Mouse (Mus musculus): ENCODE measurements around the gene Med16. TPM values are rescaled to one million over a fixed set of nuclear protein-coding genes. Genes with fewer than 3 reads are reported as not detected.

Gene Med16
- total RNA-seq, 2 experiments from 2014 or later, result 50.4 to 56.7 TPM

Small RNA genes within 50 kb of the gene (microRNA-seq; reads per million reads assigned to microRNA genes)
- 0 reads per million in 2 experiments for gene Mir6910

Other genes with a start within 250 kb of the Med16 start
- gene Madcam1, start 244.4 kb downstream of the Med16 start, total RNA-seq (2021), result under 1 TPM in 1 of 2 experiments, not detected in 1; 0.21 TPM
- 10 to 100 TPM; 15.5 to 18.0 TPM for gene Tpgs1, start 239.6 kb downstream of the Med16 start, total RNA-seq (2021)
- gene Cdc34, start 226.7 kb downstream of the Med16 start, total RNA-seq (2021), result 100 to 1,000 TPM; 213 to 227 TPM
- 1 to 10 TPM; 7.2 to 7.9 TPM for gene Gzmm, start 219.9 kb downstream of the Med16 start, total RNA-seq (2021)
- 1,000 to 10,000 TPM; 1,459 to 1,479 TPM for gene Bsg, start 204.4 kb downstream of the Med16 start, total RNA-seq (2021)
- 10 to 100 TPM; 14.8 to 15.1 TPM for gene Hcn2, start 192.3 kb downstream of the Med16 start, total RNA-seq (2021)
- gene Polrmt, start 162.3 kb downstream of the Med16 start, total RNA-seq (2021), result 10 to 100 TPM; 46.3 to 49.5 TPM
- gene Fgf22, start 153.8 kb downstream of the Med16 start, total RNA-seq (2021), result not detected
- 10 to 100 TPM; 22.0 to 23.1 TPM for gene Rnf126, start 142.0 kb downstream of the Med16 start, total RNA-seq (2021)
- 1 to 10 TPM; 3.5 to 4.5 TPM for gene Fstl3, start 131.7 kb downstream of the Med16 start, total RNA-seq (2021)
- gene Prss57, start 118.0 kb downstream of the Med16 start, total RNA-seq (2021), result not detected
- 10 to 100 TPM; 44.3 to 45.7 TPM for gene Palm, start 115.4 kb downstream of the Med16 start, total RNA-seq (2021)
- under 1 TPM; 0.42 to 0.67 TPM for gene Misp, start 87.9 kb downstream of the Med16 start, total RNA-seq (2021)
- 10 to 100 TPM; 35.8 to 39.9 TPM for gene Ptbp1, start 54.5 kb downstream of the Med16 start, total RNA-seq (2021)
- not detected for gene Prtn3, start 34.4 kb downstream of the Med16 start, total RNA-seq (2021)
- gene Plppr3, start 34.3 kb downstream of the Med16 start, total RNA-seq (2021), result under 1 TPM; 0.12 to 0.18 TPM
- not detected for gene Elane, start 22.7 kb downstream of the Med16 start, total RNA-seq (2021)
- gene Cfd, start 18.1 kb downstream of the Med16 start, total RNA-seq (2021), result 100 to 1,000 TPM in 1 of 2 experiments, 10 to 100 TPM in 1; 49.7 to 435 TPM
- gene Gm26602, start 1.9 kb upstream of the Med16 start, total RNA-seq (2021), result not detected
- gene Kiss1r, start 8.0 kb upstream of the Med16 start, total RNA-seq (2021), result under 1 TPM; 0.17 to 0.46 TPM
- gene R3hdm4, start 12.3 kb upstream of the Med16 start, total RNA-seq (2021), result 10 to 100 TPM; 75.3 to 78.2 TPM
- 1 to 10 TPM; 1.0 to 1.1 TPM for gene Arid3a, start 18.1 kb upstream of the Med16 start, total RNA-seq (2021)
- gene Wdr18, start 51.2 kb upstream of the Med16 start, total RNA-seq (2021), result 10 to 100 TPM; 33.1 to 33.6 TPM
- gene Grin3b, start 61.8 kb upstream of the Med16 start, total RNA-seq (2021), result under 1 TPM; 0.57 to 0.67 TPM
- gene Tmem259, start 75.4 kb upstream of the Med16 start, total RNA-seq (2021), result 100 to 1,000 TPM; 120 TPM
- 10 to 100 TPM; 28.3 to 32.6 TPM for gene Cnn2, start 79.7 kb upstream of the Med16 start, total RNA-seq (2021)
- 1 to 10 TPM; 6.5 to 7.6 TPM for gene Abca7, start 87.6 kb upstream of the Med16 start, total RNA-seq (2021)
- gene Arhgap45, start 107.7 kb upstream of the Med16 start, total RNA-seq (2021), result 1 to 10 TPM; 3.1 to 8.7 TPM
- gene Polr2e, start 130.9 kb upstream of the Med16 start, total RNA-seq (2021), result 10 to 100 TPM; 92.9 to 97.6 TPM
- 1,000 to 10,000 TPM in 1 of 2 experiments, 100 to 1,000 TPM in 1; 983 to 1,022 TPM for gene Gpx4, start 138.2 kb upstream of the Med16 start, total RNA-seq (2021)
- gene Sbno2, start 196.6 kb upstream of the Med16 start, total RNA-seq (2021), result 10 to 100 TPM in 1 of 2 experiments, 1 to 10 TPM in 1; 9.0 to 10.1 TPM
- 100 to 1,000 TPM; 127 to 149 TPM for gene Stk11, start 206.9 kb upstream of the Med16 start, total RNA-seq (2021)
- gene Atp5d, start 229.7 kb upstream of the Med16 start, total RNA-seq (2021), result 1,000 to 10,000 TPM; 1,096 to 1,108 TPM
- 1 to 10 TPM; 2.7 to 3.1 TPM for gene Cbarp, start 231.9 kb upstream of the Med16 start, total RNA-seq (2021)
- 100 to 1,000 TPM; 117 to 125 TPM for gene Midn, start 239.3 kb upstream of the Med16 start, total RNA-seq (2021)